Mouse (Mus musculus): ENCODE measurements around the gene Nol10. TPM values are rescaled to one million over a fixed set of nuclear protein-coding genes. Genes with fewer than 3 reads are reported as not detected.

Nol10 gene
- polyA plus RNA-seq, 1 experiment from 2014 or later: 28.8 TPM

- peaks cover 6% of the 10 kb centered on the region; the same call in 1 of the 2 replicates for H3K9me3 ChIP-seq
- H3K4me3 ChIP-seq: no peak overlapping the region
- WGBS: 71% methylated on average over 2 of the region's 2 CpGs
- H3K27me3 ChIP-seq (ENCODE audit: insufficient read depth, poor library complexity, severe bottlenecking): no peaks in the 10 kb centered on the region
- no peaks in the 10 kb centered on the region for H3K4me1 ChIP-seq (replicated peaks)
- H3K27ac ChIP-seq: no peak overlapping the region
- no peaks in the 10 kb centered on the region for H3K36me3 ChIP-seq
- DNase-seq (ENCODE audit: low spot score): no peak
Measured at GRCm38 (mm10) chr12:17338338-17338737, 9.9 kb upstream of the Nol10 start.

- no peak overlapping the region for H3K27ac ChIP-seq
- no peak overlapping the region for H3K4me3 ChIP-seq
- 68% methylated on average over 3 of the region's 3 CpGs for WGBS
- no peaks in the 10 kb centered on the region for H3K36me3 ChIP-seq
- no peaks in the 10 kb centered on the region for H3K27me3 ChIP-seq (ENCODE audit: insufficient read depth, poor library complexity, severe bottlenecking)
- no peak for DNase-seq (ENCODE audit: low spot score)
- no peaks in the 10 kb centered on the region for H3K4me1 ChIP-seq (replicated peaks)
- peaks cover 6% of the 10 kb centered on the region; the same call in 1 of the 2 replicates for H3K9me3 ChIP-seq
Measured at GRCm38 (mm10) chr12:17339114-17339905, 8.9 kb upstream of the Nol10 start.

GRCm38 (mm10) chr12:17347327-17348047 is 771 bp upstream of the Nol10 start:
- Histone ChIP-seq H3K4me3 (peak overlapping the region; percentile 85), H3K27ac (peak overlapping the region; percentile 88), H3K36me3 (peaks cover 23% of the 10 kb centered on the region), H3K9me3 (no peaks in the 10 kb centered on the region), H3K4me1 (replicated peaks) (peaks cover 18% of the 10 kb centered on the region), H3K27me3 (ENCODE audit: insufficient read depth, poor library complexity, severe bottlenecking) (no peaks in the 10 kb centered on the region)
- 35% methylated on average over 11 of the region's 11 CpGs for WGBS
- peak; percentile 15 for DNase-seq (ENCODE audit: low spot score)

- peaks cover 48% of the 10 kb centered on the region for H3K36me3 ChIP-seq
- H3K27ac ChIP-seq: no peak overlapping the region
- no peak for DNase-seq (ENCODE audit: low spot score)
- H3K4me3 ChIP-seq: no peak overlapping the region
- peaks cover 18% of the 10 kb centered on the region for H3K4me1 ChIP-seq (replicated peaks)
- H3K27me3 ChIP-seq (ENCODE audit: insufficient read depth, poor library complexity, severe bottlenecking): no peaks in the 10 kb centered on the region
- H3K9me3 ChIP-seq: no peaks in the 10 kb centered on the region
Measured at GRCm38 (mm10) chr12:17350106-17350505, 1.8 kb downstream of the Nol10 start.

GRCm38 (mm10) chr12:17356853-17357252 is 8.6 kb downstream of the Nol10 start:
- no peak overlapping the region for H3K4me3 ChIP-seq
- peaks cover 98% of the 10 kb centered on the region for H3K36me3 ChIP-seq
- no peaks in the 10 kb centered on the region for H3K9me3 ChIP-seq
- peaks cover 15% of the 10 kb centered on the region for H3K4me1 ChIP-seq (replicated peaks)
- H3K27me3 ChIP-seq (ENCODE audit: insufficient read depth, poor library complexity, severe bottlenecking): no peaks in the 10 kb centered on the region
- 90% methylated on average over 4 of the region's 4 CpGs for WGBS
- no peak for DNase-seq (ENCODE audit: low spot score)
- no peak overlapping the region for H3K27ac ChIP-seq

- Histone ChIP-seq H3K4me1 (replicated peaks) (peaks cover 15% of the 10 kb centered on the region), H3K9me3 (no peaks in the 10 kb centered on the region), H3K27me3 (ENCODE audit: insufficient read depth, poor library complexity, severe bottlenecking) (no peaks in the 10 kb centered on the region), H3K4me3 (no peak overlapping the region), H3K27ac (no peak overlapping the region), H3K36me3 (peaks cover 98% of the 10 kb centered on the region)
- 94% methylated on average over 5 of the region's 5 CpGs for WGBS
- no peak for DNase-seq (ENCODE audit: low spot score)
Measured at GRCm38 (mm10) chr12:17357795-17358194, 9.5 kb downstream of the Nol10 start.

- Histone ChIP-seq H3K4me1 (replicated peaks) (peaks cover 15% of the 10 kb centered on the region), H3K36me3 (peaks cover 99% of the 10 kb centered on the region), H3K27me3 (ENCODE audit: insufficient read depth, poor library complexity, severe bottlenecking) (no peaks in the 10 kb centered on the region), H3K4me3 (no peak overlapping the region), H3K9me3 (no peaks in the 10 kb centered on the region), H3K27ac (no peak overlapping the region)
- DNase-seq (ENCODE audit: low spot score): peak; percentile 4
- 91% methylated on average over 9 of the region's 9 CpGs for WGBS
Measured at GRCm38 (mm10) chr12:17358981-17359380, 10.7 kb downstream of the Nol10 start.

GRCm38 (mm10) chr12:17360104-17360503 is 11.8 kb downstream of the Nol10 start:
- WGBS: 57% methylated on average over 9 of the region's 9 CpGs
- no peaks in the 10 kb centered on the region for H3K27me3 ChIP-seq (ENCODE audit: insufficient read depth, poor library complexity, severe bottlenecking)
- H3K4me3 ChIP-seq: no peak overlapping the region
- no peaks in the 10 kb centered on the region for H3K9me3 ChIP-seq
- H3K36me3 ChIP-seq: peaks cover 97% of the 10 kb centered on the region
- DNase-seq (ENCODE audit: low spot score): peak; percentile 26
- H3K4me1 ChIP-seq (replicated peaks): peaks cover 15% of the 10 kb centered on the region
- H3K27ac ChIP-seq: peak overlapping the region; percentile 78; the same call in 1 of the 2 replicates

- 19% methylated on average over 4 of the region's 4 CpGs for WGBS
- no peaks in the 10 kb centered on the region for H3K9me3 ChIP-seq
- H3K27me3 ChIP-seq (ENCODE audit: insufficient read depth, poor library complexity, severe bottlenecking): no peaks in the 10 kb centered on the region
- H3K27ac ChIP-seq: peak overlapping the region; percentile 78
- peak; percentile 24 for DNase-seq (ENCODE audit: low spot score)
- H3K4me3 ChIP-seq: no peak overlapping the region
- H3K4me1 ChIP-seq (replicated peaks): peaks cover 15% of the 10 kb centered on the region
- H3K36me3 ChIP-seq: peaks cover 97% of the 10 kb centered on the region
Measured at GRCm38 (mm10) chr12:17360650-17361049, 12.4 kb downstream of the Nol10 start.

- no peaks in the 10 kb centered on the region for H3K9me3 ChIP-seq
- peaks cover 15% of the 10 kb centered on the region for H3K4me1 ChIP-seq (replicated peaks)
- H3K4me3 ChIP-seq: no peak overlapping the region
- WGBS: 93% methylated on average over 5 of the region's 5 CpGs
- no peak for DNase-seq (ENCODE audit: low spot score)
- H3K27me3 ChIP-seq (ENCODE audit: insufficient read depth, poor library complexity, severe bottlenecking): no peaks in the 10 kb centered on the region
- H3K27ac ChIP-seq: no peak overlapping the region
- peaks cover 93% of the 10 kb centered on the region for H3K36me3 ChIP-seq
Measured at GRCm38 (mm10) chr12:17362316-17362715, 14.1 kb downstream of the Nol10 start.

- no peaks in the 10 kb centered on the region for H3K27me3 ChIP-seq (ENCODE audit: insufficient read depth, poor library complexity, severe bottlenecking)
- no peak overlapping the region for H3K27ac ChIP-seq
- H3K9me3 ChIP-seq: no peaks in the 10 kb centered on the region
- no peak overlapping the region for H3K4me3 ChIP-seq
- peaks cover 94% of the 10 kb centered on the region for H3K36me3 ChIP-seq
- 75% methylated on average over 5 of the region's 5 CpGs for WGBS
- H3K4me1 ChIP-seq (replicated peaks): no peaks in the 10 kb centered on the region
- peak; percentile 41 for DNase-seq (ENCODE audit: low spot score)
Measured at GRCm38 (mm10) chr12:17366981-17367380, 18.7 kb downstream of the Nol10 start.

GRCm38 (mm10) chr12:17369111-17369510 is 20.9 kb downstream of the Nol10 start:
- Histone ChIP-seq H3K9me3 (no peaks in the 10 kb centered on the region), H3K27ac (no peak overlapping the region), H3K4me3 (no peak overlapping the region), H3K4me1 (replicated peaks) (no peaks in the 10 kb centered on the region), H3K27me3 (ENCODE audit: insufficient read depth, poor library complexity, severe bottlenecking) (no peaks in the 10 kb centered on the region), H3K36me3 (peaks cover 93% of the 10 kb centered on the region)
- no peak for DNase-seq (ENCODE audit: low spot score)
- WGBS: over 99% methylated on average over 3 of the region's 3 CpGs
